Mouse (Mus musculus) lung, postnatal 10 days (tissue): ENCODE results near the gene Tjp3.

Experiments used
- DNase-seq: peaks from one replicate; pipeline ENCODE4 v3.0.0; 2021

The Tjp3 gene

GRCm38 (mm10) chr10:81318589-81319329 lies 27.4 kb upstream of the Tjp3 start:
- DNase-seq, result peak; percentile 62

- peak; percentile 90 for DNase-seq
Measured at GRCm38 (mm10) chr10:81317273-81317672, 25.9 kb upstream of the Tjp3 start.

DNA sequence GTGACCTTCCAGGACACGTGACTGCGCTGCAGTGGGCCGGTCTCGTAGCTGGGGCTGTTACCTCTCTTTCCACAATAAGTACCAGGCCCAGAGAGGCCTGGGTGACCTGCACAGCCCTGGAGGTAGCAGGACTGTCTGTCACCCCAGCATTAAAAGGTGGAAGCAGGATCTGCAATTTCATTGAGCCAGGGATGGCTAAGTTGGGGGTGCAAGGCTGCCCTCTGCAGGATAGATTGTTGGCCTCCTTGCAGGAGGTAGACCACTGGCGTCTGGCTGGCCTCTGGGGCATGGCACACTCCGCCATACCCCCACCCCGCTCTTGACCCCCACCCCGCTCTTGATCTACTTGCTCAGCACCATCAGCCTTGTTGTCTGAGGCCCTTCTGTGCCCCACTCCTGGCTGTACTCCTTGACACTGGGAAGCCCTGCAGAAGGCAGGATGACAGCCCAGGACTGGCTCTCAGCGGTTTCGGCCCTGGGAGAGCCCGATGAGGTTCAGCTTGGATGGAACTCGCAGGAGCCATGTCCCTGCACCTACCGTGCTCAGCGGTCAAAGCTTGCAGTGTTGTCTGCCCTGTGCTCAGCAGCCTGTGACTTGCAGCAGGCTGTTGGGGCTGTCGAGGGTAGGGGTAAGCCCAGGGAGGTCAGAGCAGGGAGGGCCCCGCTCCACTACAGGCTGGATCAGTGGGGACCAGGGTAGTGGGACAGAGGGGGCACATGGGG lies 25.1 kb upstream of the Tjp3 start:
- DNase-seq, result peak; percentile 64

DNA sequence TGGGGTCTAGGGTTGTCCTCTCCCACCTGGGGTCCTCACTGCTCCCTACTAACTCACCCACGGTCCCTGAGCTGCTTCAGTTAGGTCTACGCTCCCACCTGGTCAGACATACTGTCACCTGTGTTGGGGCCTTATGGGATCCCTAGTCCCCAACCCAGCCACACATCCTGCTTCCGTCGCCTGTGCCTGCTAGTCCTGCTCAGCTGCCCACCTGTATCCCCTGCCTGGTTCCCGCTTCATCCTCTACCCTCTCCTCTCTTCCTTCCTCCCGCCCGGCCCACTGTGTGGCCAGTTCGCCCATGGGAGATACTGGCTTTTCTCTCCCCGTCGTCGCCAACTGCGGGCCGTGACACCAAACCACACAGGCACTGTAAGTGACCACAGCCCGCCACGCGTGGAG lies 24.2 kb upstream of the Tjp3 start:
- no peak for DNase-seq

- DNase-seq, result no peak
Measured at GRCm38 (mm10) chr10:81314201-81314600, 22.8 kb upstream of the Tjp3 start.

DNA sequence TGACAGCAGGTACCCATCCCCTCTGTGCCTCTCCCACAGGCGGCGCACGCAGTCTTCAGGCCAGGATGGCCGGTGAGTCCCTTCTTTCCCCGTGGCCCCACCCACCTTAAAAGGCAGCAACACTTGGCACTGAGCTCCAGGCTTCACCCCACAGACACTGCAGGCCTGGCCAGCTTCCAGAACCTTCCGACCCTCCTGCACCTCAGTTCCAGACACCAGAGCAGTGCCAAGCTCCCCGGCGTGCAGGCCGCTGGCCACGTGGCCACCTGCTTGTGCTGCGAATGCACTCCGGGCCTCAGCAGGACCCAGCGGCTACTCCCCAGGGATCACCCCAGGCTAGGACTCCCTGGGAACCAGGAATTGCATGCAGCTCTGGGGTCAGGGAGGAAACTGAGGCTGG lies 22.2 kb upstream of the Tjp3 start:
- no peak for DNase-seq

GRCm38 (mm10) chr10:81309571-81309970 lies 18.2 kb upstream of the Tjp3 start:
- DNase-seq, result no peak

DNA sequence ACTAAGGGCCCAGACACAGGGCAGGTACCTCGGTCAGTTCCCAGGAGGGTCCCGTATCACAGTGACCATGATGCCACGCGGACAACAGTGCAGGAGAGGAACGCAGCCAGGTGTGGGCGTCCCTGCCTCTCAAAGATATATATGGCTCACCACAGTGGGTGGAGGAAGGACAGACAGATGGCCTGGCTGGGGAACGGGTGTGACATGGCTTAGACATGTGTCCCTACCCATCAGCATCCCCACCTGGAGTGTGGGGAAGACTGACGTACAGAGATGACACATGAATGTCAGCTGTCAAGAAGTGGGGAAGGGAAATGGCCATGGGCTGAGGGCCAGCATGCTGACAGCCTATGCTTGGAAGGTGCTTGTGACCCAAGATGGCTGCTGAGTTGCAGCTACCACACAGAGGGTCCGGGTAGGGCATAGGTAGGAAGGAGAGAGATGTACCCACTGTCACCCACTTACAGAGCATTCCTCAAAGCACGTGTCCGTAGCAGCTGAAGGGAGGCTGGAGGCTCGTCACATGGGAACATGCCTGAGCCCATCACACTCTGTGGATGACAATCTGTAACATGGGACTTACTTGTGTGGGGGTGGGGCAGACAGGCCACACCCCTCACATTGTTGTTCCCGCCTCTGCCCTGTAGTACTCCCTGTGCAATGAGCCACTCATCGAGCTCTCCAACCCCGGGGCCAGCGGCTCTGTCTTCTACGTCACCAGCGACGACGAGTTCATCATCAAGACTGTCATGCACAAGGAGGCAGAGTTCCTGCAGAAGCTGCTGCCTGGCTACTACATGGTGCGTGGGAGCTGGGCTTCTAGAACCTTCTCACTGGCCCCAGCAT lies 15.7 kb upstream of the Tjp3 start:
- no peak for DNase-seq

DNA sequence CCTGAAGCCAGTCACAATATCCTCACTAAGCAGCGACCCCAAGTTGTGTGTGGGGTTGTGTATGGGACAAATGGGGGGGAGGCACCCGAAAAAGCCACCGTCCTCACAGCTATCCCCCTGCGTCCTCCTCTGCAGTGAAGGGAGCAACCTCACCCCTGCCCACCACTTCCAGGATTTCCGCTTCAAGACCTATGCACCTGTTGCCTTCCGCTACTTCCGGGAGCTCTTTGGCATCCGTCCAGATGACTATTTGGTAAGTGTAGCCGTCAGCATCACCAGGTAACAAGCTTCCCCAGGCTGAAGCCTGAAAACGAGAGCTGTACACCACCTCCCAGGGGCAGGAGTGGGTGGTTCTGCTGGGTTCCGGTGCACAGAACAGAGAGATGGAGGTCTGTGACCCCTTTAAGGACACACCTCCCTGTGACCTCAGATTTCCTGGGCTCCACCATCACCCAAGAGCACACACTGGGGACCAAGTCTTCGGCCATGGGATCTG lies 14.8 kb upstream of the Tjp3 start:
- no peak for DNase-seq

GRCm38 (mm10) chr10:81305663-81306062 lies 14.3 kb upstream of the Tjp3 start:
- DNase-seq, result no peak

DNA sequence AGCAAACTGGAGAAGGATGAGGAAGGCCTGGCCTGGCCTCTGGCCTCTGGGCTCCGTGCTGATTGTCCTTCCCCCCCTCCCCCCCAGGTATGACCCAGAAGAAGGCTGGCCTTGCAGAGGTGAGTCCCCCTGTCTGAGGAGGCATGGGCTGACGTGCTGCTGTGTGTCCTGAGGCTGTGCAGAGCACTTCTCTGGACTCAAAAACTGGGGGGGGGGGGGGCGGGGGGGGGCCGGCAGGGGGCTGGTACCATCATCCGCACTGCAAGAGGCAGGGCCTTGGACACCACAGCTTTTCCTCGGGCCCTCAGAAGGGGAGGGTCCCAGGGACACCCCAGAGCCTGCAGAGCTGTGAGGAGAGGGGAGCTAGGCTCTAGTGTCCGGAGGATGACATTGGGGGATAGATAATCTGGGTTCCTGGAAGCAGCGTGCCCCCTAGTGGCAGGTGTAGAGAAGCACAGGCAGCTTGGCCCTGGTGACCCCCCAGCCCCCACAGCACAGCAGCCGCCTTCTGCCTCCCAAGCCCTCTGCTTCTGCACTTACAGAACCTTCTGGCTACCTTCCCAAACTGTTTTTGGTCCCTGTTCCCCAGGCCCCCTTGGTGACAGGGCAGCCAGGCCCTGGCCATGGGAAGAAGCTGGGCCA lies 13.3 kb upstream of the Tjp3 start:
- DNase-seq, result peak; percentile 81

DNA sequence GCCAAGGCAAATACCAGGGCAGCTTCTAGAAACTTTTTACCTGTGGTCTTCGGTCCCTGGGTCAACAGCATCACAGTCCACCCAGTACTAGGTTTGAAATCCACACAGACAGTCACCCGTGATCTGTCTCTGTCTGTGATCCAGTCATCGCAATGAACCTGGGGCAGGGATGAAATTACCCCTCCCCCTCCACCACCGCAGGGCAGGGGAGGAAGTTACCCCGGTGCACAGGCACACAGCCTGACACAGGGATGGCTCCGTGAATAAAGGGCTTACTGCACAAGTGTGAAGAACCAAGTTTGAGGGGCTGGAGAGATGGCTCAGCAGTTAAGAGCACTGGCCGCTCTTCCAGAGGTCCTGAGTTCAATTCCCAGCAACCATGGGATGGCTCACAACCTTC lies 12.4 kb upstream of the Tjp3 start:
- no peak for DNase-seq

GRCm38 (mm10) chr10:81303258-81303657 lies 11.9 kb upstream of the Tjp3 start:
- no peak for DNase-seq

DNA sequence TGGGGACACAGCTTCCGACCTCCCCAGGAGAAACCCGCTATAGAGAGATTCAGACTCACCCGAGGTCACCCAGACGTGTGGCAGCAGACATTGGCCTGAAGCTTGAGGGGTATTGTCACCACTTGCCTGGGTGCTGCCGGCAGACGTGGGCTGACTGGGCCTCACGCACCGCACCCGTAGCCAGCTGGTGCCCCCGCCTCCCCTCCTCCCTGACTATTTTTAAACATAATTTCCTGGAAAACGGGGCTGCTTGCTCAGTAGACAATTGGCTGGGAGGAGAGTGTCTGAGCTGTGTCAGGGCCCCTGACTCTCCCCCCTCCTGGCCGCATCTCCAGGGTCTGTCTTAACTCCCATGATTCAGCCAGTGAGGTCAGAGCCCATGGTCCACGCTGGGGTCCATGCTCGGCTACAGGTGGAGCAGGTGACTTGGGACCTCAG lies 11.4 kb upstream of the Tjp3 start:
- DNase-seq, result peak; percentile 75

- DNase-seq, result peak; percentile 43
Measured at GRCm38 (mm10) chr10:81302288-81302687, 10.9 kb upstream of the Tjp3 start.

DNA sequence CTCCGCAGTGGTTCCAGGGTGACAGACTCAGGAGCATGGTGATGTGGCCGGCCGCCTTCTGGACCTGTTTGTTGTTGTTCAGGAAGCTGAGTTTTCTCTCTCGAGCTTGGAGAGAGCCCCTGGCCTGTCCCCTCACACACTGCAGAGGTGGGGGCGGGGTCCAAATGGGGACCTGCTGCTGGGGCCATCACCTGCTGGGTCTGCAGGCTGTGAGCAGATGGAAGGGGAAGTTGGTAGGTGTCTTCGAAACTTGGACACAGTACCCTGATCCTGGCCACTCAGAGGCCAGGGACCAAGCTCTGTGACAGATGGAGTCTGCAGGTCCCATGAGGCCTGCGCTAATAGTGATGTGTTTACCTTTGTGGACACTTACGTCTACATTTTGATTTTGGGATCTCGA lies 9.9 kb upstream of the Tjp3 start:
- DNase-seq, result no peak

DNA sequence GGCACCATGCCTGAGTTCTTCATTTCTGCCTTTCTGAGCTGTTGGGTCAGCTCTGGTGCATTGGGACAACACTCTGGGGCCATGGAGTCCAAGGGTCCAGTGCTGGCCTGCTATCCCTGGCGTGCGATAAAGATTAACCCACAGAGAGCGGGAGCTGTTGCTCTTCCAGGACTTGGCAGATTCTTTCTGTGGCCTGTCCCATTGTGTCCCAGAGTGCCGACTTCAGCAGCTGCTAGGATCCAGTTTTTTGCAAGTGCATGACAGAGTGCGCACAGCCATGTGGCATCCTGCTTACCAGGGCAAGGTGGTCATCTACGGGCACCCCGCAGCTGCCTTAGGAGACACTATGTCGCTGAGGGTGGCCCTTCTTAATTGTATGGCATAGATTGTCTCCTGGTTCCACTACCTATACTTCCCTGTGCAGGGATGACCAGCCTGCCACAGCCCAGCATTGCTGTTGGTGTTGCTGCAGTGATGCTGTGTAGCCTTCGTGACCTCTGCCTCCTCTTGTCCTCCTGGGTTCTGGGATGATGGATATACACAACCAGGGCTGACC lies 9.0 kb upstream of the Tjp3 start:
- no peak for DNase-seq

GRCm38 (mm10) chr10:81299585-81300351 lies 8.4 kb upstream of the Tjp3 start:
- DNase-seq, result no peak

DNA sequence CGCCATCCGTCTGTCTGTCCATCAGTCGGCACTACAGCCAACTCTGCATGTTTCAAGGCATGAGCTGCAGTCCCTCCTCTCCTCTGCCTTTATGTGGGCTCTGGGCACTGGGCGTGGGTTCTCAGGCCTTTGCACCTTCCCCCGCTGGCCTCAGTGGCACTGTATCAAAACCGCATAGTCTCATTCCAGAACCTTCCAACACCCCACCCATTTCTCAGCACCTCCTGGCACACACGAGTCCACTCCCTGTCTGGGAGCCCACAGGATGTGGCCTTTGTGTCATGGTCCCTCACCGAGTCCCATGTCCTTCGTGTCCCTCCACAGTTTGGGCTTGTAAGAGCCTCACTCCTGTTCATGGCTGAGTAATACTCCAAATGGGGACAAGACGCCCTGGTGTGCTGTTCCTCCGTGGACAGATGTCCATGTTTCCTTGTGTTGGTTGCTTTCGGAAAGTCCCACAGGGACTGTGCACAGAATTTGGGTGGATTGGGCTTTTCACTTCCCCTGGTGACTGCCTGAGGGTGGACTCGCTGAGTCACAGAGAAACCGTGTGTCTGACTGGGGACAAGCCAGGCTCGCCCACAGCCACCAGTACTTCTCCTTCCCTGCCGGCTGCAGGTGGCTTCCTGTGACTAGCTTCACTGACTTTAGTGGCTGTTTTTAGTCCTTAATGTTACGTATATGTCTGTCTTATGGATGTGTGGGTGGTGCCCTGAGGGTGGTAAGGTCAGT lies 7.2 kb upstream of the Tjp3 start:
- DNase-seq, result no peak

- DNase-seq, result peak; percentile 82
Measured at GRCm38 (mm10) chr10:81297845-81298244, 6.5 kb upstream of the Tjp3 start.

- no peak for DNase-seq
Measured at GRCm38 (mm10) chr10:81297246-81297645, 5.9 kb upstream of the Tjp3 start.
